Mouse (Mus musculus): ENCODE results near the gene Kcnmb1. TPM values are rescaled to one million over a fixed set of nuclear protein-coding genes. Genes with fewer than 3 reads are reported as not detected.

Kcnmb1 gene
- polyA plus RNA-seq, 1 experiment from 2014 or later: 0.09 TPM

GRCm38 (mm10) chr11:34001938-34002592, 39.3 kb downstream of the Kcnmb1 start:
- H3K9me3 ChIP-seq (replicated peaks; ENCODE audit: control insufficient read depth, low read length): no peaks in the 10 kb centered on the region
- H3K36me3 ChIP-seq (ENCODE audit: control insufficient read depth, insufficient read depth): no peaks in the 10 kb centered on the region
- H3K4me1 ChIP-seq (ENCODE audit: control insufficient read depth, low read depth, low read length): no peaks in the 10 kb centered on the region
- no peak overlapping the region for H3K9ac ChIP-seq (ENCODE audit: low read depth, low read length)
- no peak overlapping the region for H3K27ac ChIP-seq (ENCODE audit: low read length)
- no peaks in the 10 kb centered on the region for H3K27me3 ChIP-seq (ENCODE audit: control insufficient read depth, insufficient read depth, low read depth, low read length)
- H3K4me2 ChIP-seq (ENCODE audit: low read depth, low read length): no peak overlapping the region
- 2% methylated on average over 5 of the region's 5 CpGs for WGBS (ENCODE audit: insufficient replicate concordance)
- H3K4me3 ChIP-seq (ENCODE audit: low read depth, low read length): no peak overlapping the region
- ATAC-seq (ENCODE audit: low read depth): no peak

DNA sequence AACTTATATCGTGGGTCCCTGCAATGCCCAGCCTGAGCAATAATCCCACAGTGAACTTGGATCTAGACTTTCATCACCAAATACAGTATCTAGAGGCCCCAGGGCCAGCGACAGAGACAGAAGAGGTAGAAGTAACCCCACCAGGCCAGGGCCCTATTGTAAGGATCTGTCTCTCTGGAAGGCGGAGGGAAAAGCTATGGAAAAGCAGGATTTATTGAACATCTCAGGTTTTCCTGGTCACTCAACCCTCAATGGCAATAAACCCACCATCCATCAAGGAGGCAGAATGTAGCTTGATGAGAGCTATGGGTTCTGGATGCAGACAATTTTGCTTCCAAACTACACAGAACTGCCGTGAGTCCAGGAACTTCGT, 39.8 kb downstream of the Kcnmb1 start:
- Histone ChIP-seq H3K4me1 (ENCODE audit: control insufficient read depth, low read depth, low read length) (no peaks in the 10 kb centered on the region), H3K27me3 (ENCODE audit: control insufficient read depth, insufficient read depth, low read depth, low read length) (no peaks in the 10 kb centered on the region), H3K36me3 (ENCODE audit: control insufficient read depth, insufficient read depth) (no peaks in the 10 kb centered on the region), H3K4me3 (ENCODE audit: low read depth, low read length) (no peak overlapping the region), H3K9ac (ENCODE audit: low read depth, low read length) (no peak overlapping the region), H3K9me3 (replicated peaks; ENCODE audit: control insufficient read depth, low read length) (no peaks in the 10 kb centered on the region), H3K4me2 (ENCODE audit: low read depth, low read length) (no peak overlapping the region), H3K27ac (ENCODE audit: low read length) (no peak overlapping the region)
- 47% methylated on average over 5 of the region's 5 CpGs for WGBS (ENCODE audit: insufficient replicate concordance)
- ATAC-seq (ENCODE audit: low read depth): no peak

DNA sequence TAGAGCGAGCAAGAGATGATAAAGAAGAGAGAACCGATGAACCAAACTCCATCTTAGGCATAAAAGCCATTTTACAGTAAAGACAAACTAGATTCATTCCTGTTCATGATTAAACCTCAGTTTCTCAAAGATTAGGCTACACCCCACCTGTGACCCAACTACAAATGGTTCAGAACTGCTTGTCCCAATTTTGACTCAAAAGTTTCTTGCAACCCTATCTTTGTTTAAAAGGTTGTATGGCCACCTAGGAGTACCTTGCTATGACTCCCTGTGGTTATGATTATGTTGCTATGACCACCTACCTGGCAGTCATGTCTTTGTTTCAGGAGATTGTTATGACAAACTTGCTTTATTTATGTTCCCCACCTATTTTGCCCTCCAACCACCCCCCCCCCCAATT, 44.8 kb downstream of the Kcnmb1 start:
- Histone ChIP-seq H3K27ac (ENCODE audit: low read length) (no peak overlapping the region), H3K9me3 (replicated peaks; ENCODE audit: control insufficient read depth, low read length) (no peaks in the 10 kb centered on the region), H3K36me3 (ENCODE audit: control insufficient read depth, insufficient read depth) (no peaks in the 10 kb centered on the region), H3K27me3 (ENCODE audit: control insufficient read depth, insufficient read depth, low read depth, low read length) (no peaks in the 10 kb centered on the region), H3K4me2 (ENCODE audit: low read depth, low read length) (no peak overlapping the region; the same call in 1 of the 2 replicates), H3K9ac (ENCODE audit: low read depth, low read length) (no peak overlapping the region), H3K4me3 (ENCODE audit: low read depth, low read length) (no peak overlapping the region), H3K4me1 (ENCODE audit: control insufficient read depth, low read depth, low read length) (no peaks in the 10 kb centered on the region; the same call in 1 of the 2 replicates)
- ATAC-seq (ENCODE audit: low read depth): no peak
- 35% methylated on average over 2 of the region's 2 CpGs for WGBS (ENCODE audit: insufficient replicate concordance)

DNA sequence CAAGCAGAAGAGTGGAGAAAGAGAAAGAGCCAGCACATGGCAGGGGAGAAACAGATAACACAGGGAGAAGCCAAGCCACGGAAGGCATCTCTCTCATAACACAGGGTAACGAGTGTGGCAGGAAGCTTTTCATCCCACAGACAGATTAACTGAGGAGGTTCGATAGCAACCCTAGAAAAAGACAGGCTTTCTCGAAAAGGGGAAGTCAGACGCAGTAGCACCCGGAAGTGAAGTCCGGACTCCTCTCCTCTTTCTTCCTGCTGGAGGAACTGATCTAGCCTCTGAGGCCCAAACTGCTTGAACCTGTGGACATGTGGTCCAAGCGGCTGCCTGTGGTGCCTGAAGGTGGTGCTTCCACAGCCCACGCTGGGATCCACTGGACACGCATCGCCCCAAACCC, 45.4 kb downstream of the Kcnmb1 start:
- H3K27ac ChIP-seq (ENCODE audit: low read length): peak overlapping the region; percentile 63; the same call in 1 of the 2 replicates
- H3K4me3 ChIP-seq (ENCODE audit: low read depth, low read length): peak overlapping the region; percentile 35

DNA sequence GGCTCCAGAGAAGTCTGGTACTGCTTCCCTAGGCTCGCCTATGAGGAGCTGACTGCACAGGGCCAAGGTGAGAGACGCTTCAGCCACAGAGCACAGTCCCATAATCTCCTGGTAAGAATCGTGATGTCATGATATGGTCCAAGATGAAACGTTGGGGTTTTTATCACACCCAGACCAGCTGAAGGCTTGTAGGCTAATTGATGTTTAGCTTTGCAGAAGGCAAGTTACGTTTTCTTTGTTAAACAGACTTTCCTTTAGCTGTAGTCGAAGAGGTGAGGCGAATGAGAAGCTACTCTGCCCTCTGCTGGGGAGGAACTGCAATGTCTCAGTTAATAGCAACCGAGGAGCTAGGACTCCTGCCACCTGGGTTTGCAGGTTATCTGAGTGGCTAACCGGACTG, 45.9 kb downstream of the Kcnmb1 start:
- Histone ChIP-seq H3K4me3 (ENCODE audit: low read depth, low read length) (peak overlapping the region; percentile 35), H3K4me1 (ENCODE audit: control insufficient read depth, low read depth, low read length) (no peaks in the 10 kb centered on the region; the same call in 1 of the 2 replicates), H3K4me2 (ENCODE audit: low read depth, low read length) (peak overlapping the region; percentile 49), H3K9me3 (replicated peaks; ENCODE audit: control insufficient read depth, low read length) (no peaks in the 10 kb centered on the region), H3K9ac (ENCODE audit: low read depth, low read length) (peak overlapping the region; percentile 33), H3K36me3 (ENCODE audit: control insufficient read depth, insufficient read depth) (no peaks in the 10 kb centered on the region), H3K27ac (ENCODE audit: low read length) (peak overlapping the region; percentile 63; the same call in 1 of the 2 replicates), H3K27me3 (ENCODE audit: control insufficient read depth, insufficient read depth, low read depth, low read length) (no peaks in the 10 kb centered on the region)
- WGBS (ENCODE audit: insufficient replicate concordance): 6% methylated on average over 9 of the region's 9 CpGs
- ATAC-seq (ENCODE audit: low read depth): peak; percentile 26; the same call in 1 of the 2 replicates

More for the DNA sequence above, 45.4 kb downstream of the Kcnmb1 start:
- Histone ChIP-seq H3K4me1 (ENCODE audit: control insufficient read depth, low read depth, low read length) (no peaks in the 10 kb centered on the region; the same call in 1 of the 2 replicates), H3K9ac (ENCODE audit: low read depth, low read length) (peak overlapping the region; percentile 33), H3K27me3 (ENCODE audit: control insufficient read depth, insufficient read depth, low read depth, low read length) (no peaks in the 10 kb centered on the region), H3K9me3 (replicated peaks; ENCODE audit: control insufficient read depth, low read length) (no peaks in the 10 kb centered on the region), H3K4me2 (ENCODE audit: low read depth, low read length) (peak overlapping the region; percentile 49), H3K36me3 (ENCODE audit: control insufficient read depth, insufficient read depth) (no peaks in the 10 kb centered on the region)
- 16% methylated on average over 11 of the region's 11 CpGs for WGBS (ENCODE audit: insufficient replicate concordance)
- peak; percentile 22; the same call in 1 of the 2 replicates for ATAC-seq (ENCODE audit: low read depth)

DNA sequence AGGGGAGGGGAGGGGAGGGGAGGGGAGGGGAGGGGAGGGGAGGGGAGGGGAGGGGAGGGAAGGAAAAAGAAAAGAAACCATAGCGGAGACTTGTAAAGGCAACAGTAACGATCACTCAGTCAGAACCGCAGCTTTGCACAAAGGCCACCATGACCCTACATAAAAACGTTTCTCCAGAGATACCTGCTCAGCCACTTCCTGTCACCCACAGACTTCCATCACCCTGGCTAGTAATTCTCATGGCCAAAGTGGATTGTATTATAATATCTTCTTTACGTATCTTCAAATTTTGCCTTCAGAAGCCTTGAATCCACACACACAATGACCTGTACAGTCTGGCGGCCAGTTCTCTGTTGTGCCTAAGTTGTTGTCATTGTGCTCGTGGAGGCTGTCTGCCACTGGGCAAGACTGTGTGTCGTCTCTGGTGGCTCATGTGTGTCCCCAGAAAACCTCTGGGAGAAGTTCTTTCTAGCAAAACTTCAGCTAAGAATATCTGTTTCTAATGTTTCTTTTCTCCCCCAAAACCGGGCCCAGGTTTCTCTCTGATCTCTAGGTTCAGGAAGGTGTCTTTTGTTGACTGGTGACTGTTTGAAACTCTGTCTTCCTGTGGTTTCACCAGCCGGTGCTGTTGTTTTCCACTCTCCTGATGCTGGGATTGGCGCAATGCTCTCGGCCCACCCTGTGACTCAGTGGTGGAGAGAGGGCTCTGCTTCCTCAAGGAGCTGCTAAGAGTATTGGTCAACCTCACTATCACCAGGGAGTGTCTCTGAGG, 46.7 kb downstream of the Kcnmb1 start:
- no peaks in the 10 kb centered on the region for H3K27me3 ChIP-seq (ENCODE audit: control insufficient read depth, insufficient read depth, low read depth, low read length)
- WGBS (ENCODE audit: insufficient replicate concordance): 42% methylated on average over 12 of the region's 12 CpGs
- H3K36me3 ChIP-seq (ENCODE audit: control insufficient read depth, insufficient read depth): no peaks in the 10 kb centered on the region
- no peaks in the 10 kb centered on the region for H3K9me3 ChIP-seq (replicated peaks; ENCODE audit: control insufficient read depth, low read length)
- no peaks in the 10 kb centered on the region; the same call in 1 of the 2 replicates for H3K4me1 ChIP-seq (ENCODE audit: control insufficient read depth, low read depth, low read length)
- no peak for ATAC-seq (ENCODE audit: low read depth)
- no peak overlapping the region for H3K4me2 ChIP-seq (ENCODE audit: low read depth, low read length)
- no peak overlapping the region for H3K4me3 ChIP-seq (ENCODE audit: low read depth, low read length)
- H3K27ac ChIP-seq (ENCODE audit: low read length): 0 out of 2 replicates have a peak overlapping the region, but pooled peaks have one; percentile 35
- H3K9ac ChIP-seq (ENCODE audit: low read depth, low read length): no peak overlapping the region

DNA sequence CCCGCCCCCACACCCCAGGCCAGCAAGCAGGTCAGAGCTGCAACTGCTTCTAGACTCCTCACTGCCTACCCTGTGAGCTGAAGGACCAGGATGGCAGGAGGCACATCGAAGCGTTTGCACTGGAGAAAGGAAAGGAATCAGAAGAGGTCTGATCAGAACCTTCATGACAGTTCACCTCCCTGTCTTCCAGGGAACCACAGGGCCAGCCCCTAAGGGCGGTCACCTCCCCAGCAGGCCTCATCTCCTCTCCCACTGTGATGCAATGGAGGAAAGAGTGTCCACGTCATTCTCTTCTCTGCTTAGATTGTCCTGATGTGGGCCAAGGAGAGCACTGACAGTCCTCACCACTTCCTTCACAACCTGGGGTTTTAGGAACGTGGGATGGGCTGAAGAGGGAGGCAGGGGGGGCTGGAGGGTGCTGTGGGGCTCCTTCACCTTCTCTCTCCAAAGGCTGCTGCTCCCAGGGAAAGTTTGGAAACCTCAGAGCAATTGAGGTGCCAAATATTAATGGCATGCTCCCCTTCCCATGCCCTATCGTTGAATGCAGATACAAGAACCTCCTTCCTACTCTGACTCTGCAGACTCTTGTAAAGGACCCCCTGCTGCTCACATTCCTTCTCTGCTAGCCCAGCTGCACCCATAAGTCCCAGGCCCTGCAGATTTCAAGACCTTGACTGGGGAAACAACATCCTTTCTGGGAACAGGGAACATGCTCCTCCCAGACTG, 47.5 kb downstream of the Kcnmb1 start:
- Histone ChIP-seq H3K4me3 (ENCODE audit: low read depth, low read length) (no peak overlapping the region), H3K27ac (ENCODE audit: low read length) (peak overlapping the region; percentile 6; the same call in 1 of the 2 replicates), H3K9me3 (replicated peaks; ENCODE audit: control insufficient read depth, low read length) (no peaks in the 10 kb centered on the region), H3K4me2 (ENCODE audit: low read depth, low read length) (no peak overlapping the region), H3K36me3 (ENCODE audit: control insufficient read depth, insufficient read depth) (no peaks in the 10 kb centered on the region), H3K27me3 (ENCODE audit: control insufficient read depth, insufficient read depth, low read depth, low read length) (no peaks in the 10 kb centered on the region), H3K9ac (ENCODE audit: low read depth, low read length) (no peak overlapping the region), H3K4me1 (ENCODE audit: control insufficient read depth, low read depth, low read length) (no peaks in the 10 kb centered on the region; the same call in 1 of the 2 replicates)
- WGBS (ENCODE audit: insufficient replicate concordance): 46% methylated on average over 7 of the region's 7 CpGs
- ATAC-seq (ENCODE audit: low read depth): peak; percentile 11; the same call in 1 of the 2 replicates

- no peak overlapping the region; the same call in 1 of the 2 replicates for H3K27ac ChIP-seq (ENCODE audit: low read length)
- WGBS (ENCODE audit: insufficient replicate concordance): 42% methylated on average over 4 of the region's 4 CpGs
- peak; percentile 24; the same call in 1 of the 2 replicates for ATAC-seq (ENCODE audit: low read depth)
- H3K9me3 ChIP-seq (replicated peaks; ENCODE audit: control insufficient read depth, low read length): no peaks in the 10 kb centered on the region
- H3K4me1 ChIP-seq (ENCODE audit: control insufficient read depth, low read depth, low read length): no peaks in the 10 kb centered on the region; the same call in 1 of the 2 replicates
- H3K4me2 ChIP-seq (ENCODE audit: low read depth, low read length): no peak overlapping the region
- H3K27me3 ChIP-seq (ENCODE audit: control insufficient read depth, insufficient read depth, low read depth, low read length): no peaks in the 10 kb centered on the region
- no peak overlapping the region for H3K4me3 ChIP-seq (ENCODE audit: low read depth, low read length)
- H3K36me3 ChIP-seq (ENCODE audit: control insufficient read depth, insufficient read depth): no peaks in the 10 kb centered on the region
- H3K9ac ChIP-seq (ENCODE audit: low read depth, low read length): no peak overlapping the region
These were observed 48.0 kb downstream of the Kcnmb1 start for GRCm38 (mm10) chr11:34010859-34011172.

All from liver, embryonic 16.5 days (tissue).